Mouse (Mus musculus): ENCODE measurements around the gene Fam126b.
"Not testable (repeated sequence)": the region's sequence is repeated elsewhere in the genome, so short reads cannot be mapped to it uniquely, and the experiment has no call there.

The Fam126b gene

DNA sequence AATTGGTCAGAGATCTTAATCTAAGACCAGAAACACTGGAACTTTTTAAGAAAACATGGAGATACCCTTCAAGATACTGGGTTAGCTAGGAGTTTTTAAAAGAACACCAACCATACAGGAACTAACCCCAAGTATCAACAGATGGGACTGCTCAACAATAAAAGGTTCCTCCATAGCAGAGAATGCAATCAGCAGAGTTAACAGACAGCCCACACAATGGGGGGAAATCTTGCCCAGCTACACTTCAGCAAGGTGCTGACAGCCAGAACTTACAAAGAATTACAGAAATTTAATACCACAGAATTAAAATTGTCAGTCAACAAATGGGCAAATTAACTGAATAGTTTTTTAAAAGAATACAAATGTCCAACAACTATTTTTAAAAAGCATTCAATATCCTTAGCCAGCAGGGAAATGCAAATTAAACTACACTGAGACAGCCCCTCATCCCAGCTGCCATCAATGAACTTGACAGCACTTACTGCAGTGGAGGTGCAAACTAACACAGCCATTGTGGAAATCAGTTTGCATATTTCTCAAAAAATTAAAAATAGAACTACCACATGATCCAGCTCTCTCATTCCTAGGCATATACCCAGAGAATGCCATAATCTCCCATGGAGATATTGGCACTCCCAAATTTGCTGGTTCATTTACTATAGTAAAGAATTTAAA is 17.5 kb downstream of the Fam126b start:
- DNase-seq (ENCODE audit: low spot score) = no peak

DNA sequence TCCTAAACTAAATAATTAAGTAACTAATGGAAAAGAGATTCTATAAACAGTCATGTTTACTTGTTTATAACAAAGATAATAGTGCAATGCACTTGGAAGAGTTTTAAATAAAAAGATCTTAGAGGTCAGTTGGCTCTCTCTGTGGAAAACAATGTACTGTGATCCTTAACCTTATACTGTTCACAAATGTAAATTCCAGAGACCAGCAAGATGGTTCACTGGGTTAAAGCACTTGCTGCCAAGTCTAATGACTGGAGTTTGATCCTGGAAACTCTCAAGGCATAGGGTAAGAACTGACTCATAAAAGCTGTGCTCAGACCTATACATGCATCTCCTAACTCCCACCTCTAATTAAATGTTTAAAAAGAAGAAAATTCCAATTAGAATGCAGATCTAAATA is 19.5 kb downstream of the Fam126b start:
- DNase-seq (ENCODE audit: low spot score) = no peak

DNA sequence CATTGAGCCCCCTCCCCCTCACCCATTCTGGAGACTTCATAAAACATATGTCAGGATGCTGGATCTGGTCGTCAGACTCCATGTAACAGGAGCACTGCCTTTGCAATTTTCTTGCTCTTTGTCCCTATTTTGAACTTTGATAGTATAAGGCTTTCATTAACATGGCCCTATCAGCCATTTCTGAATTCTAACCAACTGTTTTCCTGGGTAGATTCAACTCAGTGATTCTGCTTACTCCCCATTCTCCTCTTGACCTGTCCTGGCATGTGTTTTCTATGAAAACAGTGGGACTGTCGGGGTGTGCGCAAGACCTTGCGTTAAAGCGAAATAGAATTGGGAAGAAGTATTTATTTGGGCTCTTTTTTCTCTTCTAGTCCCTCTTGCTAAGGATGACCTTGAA is 21.1 kb downstream of the Fam126b start:
- DNase-seq (ENCODE audit: low spot score) = no peak

DNA sequence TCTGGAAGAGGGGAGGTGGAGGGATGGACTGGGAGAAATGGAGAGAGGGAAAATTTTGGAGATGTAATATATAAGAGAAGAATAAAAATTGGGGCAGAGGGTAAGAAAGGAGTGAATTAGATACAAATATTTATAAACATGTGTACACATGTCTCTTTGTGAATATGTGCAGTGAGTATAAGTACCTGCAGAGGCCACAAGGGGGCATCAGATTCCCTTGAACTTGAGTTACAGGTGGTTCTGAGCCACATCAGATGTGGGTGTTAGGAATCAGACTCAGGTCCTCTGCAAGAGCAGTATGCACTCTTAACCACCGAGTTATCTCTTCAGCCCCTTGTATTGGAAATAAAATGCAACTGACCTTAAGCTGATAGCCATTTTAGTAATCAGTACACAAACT is 23.7 kb downstream of the Fam126b start:
- peak; percentile 32 for DNase-seq (ENCODE audit: low spot score)

- DNase-seq (ENCODE audit: low spot score) = not testable (repeated sequence)
Measured at GRCm38 (mm10) chr1:58560370-58560769, 25.8 kb downstream of the Fam126b start.

GRCm38 (mm10) chr1:58541386-58541785 is 44.7 kb downstream of the Fam126b start:
- peak; percentile 17 for DNase-seq (ENCODE audit: low spot score)

DNA sequence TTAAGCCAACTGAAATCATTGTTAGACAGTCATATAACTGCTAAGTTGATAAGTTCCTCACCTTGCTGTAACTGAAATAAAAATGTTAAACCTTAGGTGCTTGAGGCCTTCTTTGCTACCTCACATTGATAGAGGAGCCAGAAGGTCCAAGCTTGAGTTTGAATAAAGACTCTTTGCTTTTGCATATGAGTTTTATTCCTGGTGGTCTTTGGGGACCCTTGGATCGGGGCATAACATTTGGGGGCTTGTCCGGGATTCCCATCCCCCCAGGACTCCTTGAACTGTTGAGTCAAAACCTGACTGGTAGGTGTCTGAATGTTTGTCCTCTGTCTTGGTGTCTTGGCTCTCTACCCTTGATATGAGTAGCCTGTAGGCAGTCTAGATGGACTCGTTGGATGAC is 78.9 kb downstream of the Fam126b start:
- DNase-seq (ENCODE audit: low spot score) = no peak

DNA sequence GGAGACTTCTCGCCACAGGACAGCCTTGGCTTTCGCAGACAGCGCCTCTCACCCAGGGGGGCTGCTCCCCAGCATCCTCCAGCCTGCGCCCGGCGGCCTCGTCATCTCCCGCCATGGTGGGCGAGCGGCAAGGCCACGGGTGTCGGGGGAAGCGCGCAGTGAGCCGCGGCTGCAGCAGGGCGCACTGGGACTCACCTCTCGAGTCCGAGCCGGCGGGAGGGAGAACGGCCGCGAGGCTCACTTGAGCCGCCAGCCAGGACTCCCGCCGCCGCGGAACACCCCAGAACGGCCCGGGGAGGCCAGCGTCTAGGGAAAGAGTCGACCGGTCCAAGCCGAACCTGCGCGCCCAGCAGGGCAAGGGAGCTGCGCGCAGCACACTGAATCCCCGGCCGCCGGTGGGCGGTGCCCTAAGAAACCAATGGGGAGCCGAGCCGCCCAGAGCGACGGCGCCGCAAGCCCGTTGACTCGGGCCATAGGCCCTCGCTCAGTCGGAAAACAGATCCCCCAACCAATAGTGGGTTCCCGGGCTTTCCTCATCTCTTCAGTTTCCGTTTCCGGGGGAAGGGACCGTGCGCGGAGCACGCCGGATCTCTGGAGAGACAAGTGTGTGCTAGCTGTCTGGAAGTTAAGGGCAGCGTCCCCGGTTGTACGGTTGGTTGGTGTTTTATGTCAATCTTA is 81.4 kb downstream of the Fam126b start, which contains the start of gene Orc2:
Gene Orc2 (minus strand): TSS at position 533 of the 678 bp plus-strand sequence.
- DNase-seq (ENCODE audit: low spot score) = peak; percentile 95

DNA sequence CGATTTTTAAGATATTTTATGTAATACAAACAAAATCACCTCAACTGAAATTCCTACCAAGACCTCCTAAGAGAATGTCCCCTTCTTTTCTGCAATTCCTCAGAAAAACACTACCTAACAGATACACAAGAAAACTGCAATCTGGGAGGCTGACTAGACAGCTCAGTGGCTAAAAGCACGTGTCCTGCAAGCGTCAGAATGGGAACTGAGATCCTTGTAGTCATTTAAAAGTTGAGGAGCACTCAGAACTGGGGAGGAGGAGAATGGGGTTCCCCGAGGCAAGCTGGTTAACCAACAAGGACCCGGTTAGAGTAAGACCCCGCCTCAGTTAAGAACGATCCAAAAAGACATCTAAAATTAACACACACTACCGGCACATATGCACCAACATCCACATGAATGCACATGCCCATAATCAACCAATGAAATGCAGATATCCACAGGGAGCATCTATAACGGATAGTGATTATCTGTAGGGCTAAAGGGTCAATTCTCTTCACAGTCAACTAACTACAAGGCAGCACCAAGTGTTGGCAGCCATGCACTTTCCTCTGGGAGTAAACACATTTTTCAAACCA is 82.2 kb downstream of the Fam126b start:
- DNase-seq (ENCODE audit: low spot score) = peak; percentile 8

DNA sequence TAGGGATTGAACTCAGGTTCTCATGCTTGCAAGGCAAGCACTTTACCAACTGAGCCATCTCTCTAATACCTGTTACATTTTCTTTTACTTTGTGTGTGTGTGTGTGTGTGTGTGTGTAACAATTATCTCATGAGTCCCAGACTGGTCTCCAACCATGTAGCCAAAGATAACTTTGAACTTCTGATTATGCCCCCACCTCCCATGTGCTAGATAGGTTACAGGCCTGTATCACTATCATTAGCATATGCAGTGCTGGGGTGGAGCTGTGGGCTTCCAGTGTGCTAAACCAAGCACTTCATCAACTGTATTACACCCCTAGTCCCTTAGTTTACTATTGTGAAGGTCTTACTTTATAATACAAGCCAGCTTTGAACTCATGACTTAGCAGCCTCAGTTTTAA is 83.0 kb downstream of the Fam126b start:
- DNase-seq (ENCODE audit: low spot score) = no peak

GRCm38 (mm10) chr1:58498758-58499157 is 87.4 kb downstream of the Fam126b start:
- DNase-seq (ENCODE audit: low spot score) = no peak

DNA sequence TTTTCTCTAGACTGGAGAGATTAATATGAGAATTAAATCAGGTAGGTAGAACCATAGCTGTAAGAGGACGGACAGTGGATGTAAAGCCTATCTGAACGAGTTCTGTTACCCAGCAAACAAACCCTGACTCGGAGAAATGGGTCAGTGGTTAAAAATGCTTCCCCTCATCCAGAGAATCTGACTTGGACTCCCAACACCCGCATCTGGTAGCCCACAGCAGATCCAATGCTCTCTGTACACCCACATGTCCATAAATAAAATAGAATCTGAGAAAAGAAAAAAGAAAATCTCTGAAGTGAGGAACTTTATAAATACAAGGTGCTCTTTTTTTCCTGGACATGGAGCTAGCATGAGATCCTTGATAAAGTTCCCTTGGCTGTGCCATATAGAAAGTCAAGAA is 88.4 kb downstream of the Fam126b start:
- DNase-seq (ENCODE audit: low spot score) = no peak

GRCm38 (mm10) chr1:58495603-58496002 is 90.5 kb downstream of the Fam126b start:
- DNase-seq (ENCODE audit: low spot score) = no peak

DNA sequence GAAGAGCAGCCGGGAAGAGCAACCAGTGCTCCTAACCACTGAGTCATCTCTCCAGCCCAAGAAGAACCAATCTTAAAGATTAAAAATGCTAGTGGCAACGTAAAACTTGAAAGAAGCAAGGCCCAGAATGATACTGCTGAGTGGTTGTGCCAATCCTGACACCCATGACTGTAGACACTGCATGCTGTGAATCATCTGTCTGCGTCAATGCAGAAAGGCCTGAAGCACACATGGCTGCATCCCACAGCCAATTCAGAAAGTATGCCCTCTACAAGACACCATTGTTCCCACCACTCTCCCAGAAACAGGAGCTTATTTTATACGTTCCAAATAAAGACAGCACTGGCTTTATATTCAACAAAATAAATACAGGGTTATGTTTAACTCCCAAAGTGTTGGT is 103.5 kb downstream of the Fam126b start:
- no peak for DNase-seq (ENCODE audit: low spot score)

DNA sequence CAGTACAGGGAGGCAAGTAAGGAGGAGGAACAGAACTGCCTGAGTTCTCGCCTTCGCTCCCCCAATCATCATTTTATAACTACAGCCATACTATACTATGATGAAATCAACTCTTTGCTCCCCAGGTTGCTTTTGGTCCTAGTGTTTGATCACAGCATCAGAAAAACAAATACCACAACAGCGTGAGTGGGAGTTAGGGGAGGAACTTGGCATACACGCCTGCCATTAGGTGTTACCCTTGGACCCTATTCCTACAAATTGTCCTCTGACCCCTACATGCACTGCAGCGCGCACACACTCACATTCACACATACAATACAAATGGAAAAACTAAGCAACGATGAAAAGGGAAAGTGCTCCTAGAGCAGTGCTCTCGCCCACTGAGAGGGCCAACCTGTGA is 110.5 kb downstream of the Fam126b start:
- DNase-seq (ENCODE audit: low spot score) = no peak
